Mouse (Mus musculus): ENCODE measurements around the gene Vps13d. TPM values are rescaled to one million over a fixed set of nuclear protein-coding genes. Genes with fewer than 3 reads are reported as not detected.

Gene Vps13d
- total RNA-seq, 1 experiment from 2014 or later, result 101 TPM

- no peak for ATAC-seq (ENCODE audit: extremely low read depth, insufficient number of reproducible peaks, low FRiP score, poor library complexity, severe bottlenecking)
Measured at GRCm38 (mm10) chr4:145051209-145051969, 143.4 kb downstream of the Vps13d start.

GRCm38 (mm10) chr4:145050518-145051208, 144.1 kb downstream of the Vps13d start:
- ATAC-seq (ENCODE audit: extremely low read depth, insufficient number of reproducible peaks, low FRiP score, poor library complexity, severe bottlenecking), result no peak

- no peak for ATAC-seq (ENCODE audit: extremely low read depth, insufficient number of reproducible peaks, low FRiP score, poor library complexity, severe bottlenecking)
Measured at GRCm38 (mm10) chr4:145047964-145048363, 146.8 kb downstream of the Vps13d start.

GRCm38 (mm10) chr4:145046032-145046401, 148.8 kb downstream of the Vps13d start:
- no peak for ATAC-seq (ENCODE audit: extremely low read depth, insufficient number of reproducible peaks, low FRiP score, poor library complexity, severe bottlenecking)

GRCm38 (mm10) chr4:145045312-145046031, 149.3 kb downstream of the Vps13d start:
- ATAC-seq (ENCODE audit: extremely low read depth, insufficient number of reproducible peaks, low FRiP score, poor library complexity, severe bottlenecking), result peak; percentile 84

- no peak for ATAC-seq (ENCODE audit: extremely low read depth, insufficient number of reproducible peaks, low FRiP score, poor library complexity, severe bottlenecking)
Measured at GRCm38 (mm10) chr4:145041223-145041870, 153.5 kb downstream of the Vps13d start.

- no peak for ATAC-seq (ENCODE audit: extremely low read depth, insufficient number of reproducible peaks, low FRiP score, poor library complexity, severe bottlenecking)
Measured at GRCm38 (mm10) chr4:145037631-145038416, 157.0 kb downstream of the Vps13d start.

GRCm38 (mm10) chr4:145037006-145037405, 157.8 kb downstream of the Vps13d start:
- peak; percentile 90 for ATAC-seq (ENCODE audit: extremely low read depth, insufficient number of reproducible peaks, low FRiP score, poor library complexity, severe bottlenecking)

- ATAC-seq (ENCODE audit: extremely low read depth, insufficient number of reproducible peaks, low FRiP score, poor library complexity, severe bottlenecking), result no peak
Measured at GRCm38 (mm10) chr4:145035450-145035849, 159.4 kb downstream of the Vps13d start.

- no peak for ATAC-seq (ENCODE audit: extremely low read depth, insufficient number of reproducible peaks, low FRiP score, poor library complexity, severe bottlenecking)
Measured at GRCm38 (mm10) chr4:145034506-145035243, 160.1 kb downstream of the Vps13d start.

- no peak for ATAC-seq (ENCODE audit: extremely low read depth, insufficient number of reproducible peaks, low FRiP score, poor library complexity, severe bottlenecking)
Measured at GRCm38 (mm10) chr4:145033392-145033791, 161.4 kb downstream of the Vps13d start.

GRCm38 (mm10) chr4:145032637-145033036, 162.2 kb downstream of the Vps13d start:
- ATAC-seq (ENCODE audit: extremely low read depth, insufficient number of reproducible peaks, low FRiP score, poor library complexity, severe bottlenecking), result no peak

- ATAC-seq (ENCODE audit: extremely low read depth, insufficient number of reproducible peaks, low FRiP score, poor library complexity, severe bottlenecking), result no peak
Measured at GRCm38 (mm10) chr4:145031510-145031909, 163.3 kb downstream of the Vps13d start.

- no peak for ATAC-seq (ENCODE audit: extremely low read depth, insufficient number of reproducible peaks, low FRiP score, poor library complexity, severe bottlenecking)
Measured at GRCm38 (mm10) chr4:145026449-145026851, 168.4 kb downstream of the Vps13d start.

GRCm38 (mm10) chr4:145025409-145025762, 169.4 kb downstream of the Vps13d start:
- ATAC-seq (ENCODE audit: extremely low read depth, insufficient number of reproducible peaks, low FRiP score, poor library complexity, severe bottlenecking), result no peak

- no peak for ATAC-seq (ENCODE audit: extremely low read depth, insufficient number of reproducible peaks, low FRiP score, poor library complexity, severe bottlenecking)
Measured at GRCm38 (mm10) chr4:145024694-145025408, 170.0 kb downstream of the Vps13d start.

GRCm38 (mm10) chr4:145023911-145024310, 170.9 kb downstream of the Vps13d start:
- no peak for ATAC-seq (ENCODE audit: extremely low read depth, insufficient number of reproducible peaks, low FRiP score, poor library complexity, severe bottlenecking)

Data from neutrophil, adult 5-6 weeks (primary cell).